Mouse (Mus musculus) stomach, postnatal 0 days (tissue): ENCODE results near the gene Tbcb. TPM values are rescaled to one million over a fixed set of nuclear protein-coding genes. Genes with fewer than 3 reads are reported as not detected.

Experiments used
- ATAC-seq: fragments of 200-750 bp; cut with Nextera tagmentation; 2 replicates; pipeline ENCODE4 v1.8.0; 2017; ENCODE audit not compliant: low FRiP score, low TSS enrichment
- DNase-seq: peaks from one replicate; pipeline ENCODE4 v3.0.0-alpha.2; 2016; ENCODE audit warnings: low spot score
- H3K27ac ChIP-seq: fragments of 300-500 bp; sonication (generic); replicated peaks from 2 replicates; pipeline ENCODE4 v1.5.1; 2014; ENCODE audit warnings: mild to moderate bottlenecking, control low read depth
- H3K27me3 ChIP-seq: fragments of 300-500 bp; sonication (generic); 2 replicates; pipeline ENCODE4 v1.6.1; 2014; ENCODE audit warnings: low read length; ENCODE audit not compliant: control insufficient read depth, insufficient read depth
- H3K36me3 ChIP-seq: fragments of 300-500 bp; sonication (generic); 2 replicates; pipeline ENCODE4 v1.6.1; 2014; ENCODE audit warnings: low read length, mixed read lengths; ENCODE audit not compliant: control insufficient read depth, insufficient read depth
- H3K4me1 ChIP-seq: fragments of 300-500 bp; sonication (generic); replicated peaks from 2 replicates; pipeline ENCODE4 v1.6.1; 2014; ENCODE audit warnings: antibody characterized with exemption; ENCODE audit not compliant: control insufficient read depth, insufficient read depth
- H3K4me2 ChIP-seq: fragments of 300-500 bp; sonication (generic); replicated peaks from 2 replicates; pipeline ENCODE4 v1.6.1; 2014; ENCODE audit warnings: low read depth, mild to moderate bottlenecking, control low read depth, moderate library complexity
- H3K4me3 ChIP-seq: fragments of 300-500 bp; sonication (generic); 2 replicates; pipeline ENCODE4 v1.5.1; 2014; ENCODE audit warnings: low read depth, low read length, control low read depth
- H3K9ac ChIP-seq: fragments of 300-500 bp; sonication (generic); 2 replicates; pipeline ENCODE4 v1.6.1; 2014; ENCODE audit warnings: mild to moderate bottlenecking, low read length, control low read depth, mixed read lengths
- H3K9me3 ChIP-seq: fragments of 300-500 bp; sonication (generic); 2 replicates; pipeline ENCODE4 v1.6.1; 2016; ENCODE audit warnings: low read length; ENCODE audit not compliant: control insufficient read depth
- CTCF ChIP-seq: IDR thresholded peaks from 2 replicates; pipeline ENCODE4 v1.5.1; 2016; ENCODE audit warnings: antibody characterized with exemption, low read depth, mild to moderate bottlenecking, moderate library complexity
- EP300 ChIP-seq: optimal IDR thresholded peaks from 2 replicates; pipeline ENCODE3; 2016; ENCODE audit warnings: antibody characterized with exemption
- WGBS: fragments of 180-500 bp; shearing (Covaris S2); extraction: QIAGEN DNeasy Blood & Tissue Kit; methylation state at CpG from one replicate; pipeline ENCODE4 v1.1.7; 2014; 5-methylcytosine and 5-hydroxymethylcytosine counted together
- polyA plus RNA-seq: library from polyadenylated mRNA; unstranded; fragments of >200 nt; fragmentation: Nextera tagmentation; extraction: Ambion mirVana; gene quantifications from 2 replicates; pipeline ENCODE4 v1.2.1, GENCODE M21; 2015

The Tbcb gene
- polyA plus RNA-seq, 1 experiment from 2014 or later = 149 TPM

- no peaks in the 10 kb centered on the region; the same call in 1 of the 2 replicates for H3K4me1 ChIP-seq
- 85% methylated on average over 20 of the region's 20 CpGs for WGBS
- H3K9me3 ChIP-seq = no peaks in the 10 kb centered on the region
- H3K4me3 ChIP-seq = no peak overlapping the region
- TF ChIP-seq CTCF (no peak), EP300 (no peak)
- H3K27me3 ChIP-seq = no peaks in the 10 kb centered on the region
- 0 out of 2 replicates have a peak, but pooled peaks cover 3% of the 10 kb centered on the region for H3K36me3 ChIP-seq
- no peak overlapping the region; the same call in 1 of the 2 replicates for H3K4me2 ChIP-seq
- DNase-seq (no peak), ATAC-seq (no peak)
- no peak overlapping the region for H3K27ac ChIP-seq
- H3K9ac ChIP-seq = no peak overlapping the region
Observed at GRCm38 (mm10) chr7:30233387-30233786, 1.3 kb upstream of the Tbcb start.

GRCm38 (mm10) chr7:30232631-30233148, 618 bp upstream of the Tbcb start:
- peak overlapping the region; percentile 71 for H3K4me2 ChIP-seq
- no peaks in the 10 kb centered on the region; the same call in 1 of the 2 replicates for H3K4me1 ChIP-seq
- peak; percentile 52 for ATAC-seq
- H3K4me3 ChIP-seq = peak overlapping the region; percentile 71
- H3K9ac ChIP-seq = peak overlapping the region; percentile 79
- 6% methylated on average over 24 of the region's 24 CpGs for WGBS
- no peaks in the 10 kb centered on the region for H3K27me3 ChIP-seq
- peak overlapping the region; percentile 93 for H3K27ac ChIP-seq
- H3K36me3 ChIP-seq = 0 out of 2 replicates have a peak, but pooled peaks cover 3% of the 10 kb centered on the region
- H3K9me3 ChIP-seq = no peaks in the 10 kb centered on the region
- peak; percentile 78 for DNase-seq
- no peak for TF ChIP-seq EP300
- peak; percentile 78 for TF ChIP-seq CTCF

- ATAC-seq = no peak
- Histone ChIP-seq H3K27me3 (no peaks in the 10 kb centered on the region), H3K9ac (peak overlapping the region; percentile 71), H3K4me2 (peak overlapping the region; percentile 77), H3K27ac (no peak overlapping the region; the same call in none of the 2 replicates), H3K4me1 (no peaks in the 10 kb centered on the region; the same call in 1 of the 2 replicates), H3K4me3 (peak overlapping the region; percentile 71), H3K9me3 (no peaks in the 10 kb centered on the region), H3K36me3 (peaks cover 9% of the 10 kb centered on the region; the same call in 1 of the 2 replicates)
- no peak for DNase-seq
- under 1% methylated on average over 16 of the region's 16 CpGs for WGBS
- TF ChIP-seq EP300 (no peak), CTCF (no peak)
Observed at GRCm38 (mm10) chr7:30231328-30231668, 774 bp downstream of the Tbcb start.

- 91% methylated on average over 12 of the region's 12 CpGs for WGBS
- Histone ChIP-seq H3K9me3 (no peaks in the 10 kb centered on the region), H3K4me2 (no peak overlapping the region), H3K36me3 (peaks cover 12% of the 10 kb centered on the region; the same call in 1 of the 2 replicates), H3K4me1 (peaks cover under 1% of the 10 kb centered on the region; the same call in 1 of the 2 replicates), H3K27ac (no peak overlapping the region), H3K27me3 (no peaks in the 10 kb centered on the region), H3K4me3 (no peak overlapping the region), H3K9ac (no peak overlapping the region)
- no peak for ATAC-seq
- TF ChIP-seq EP300 (no peak), CTCF (no peak)
- no peak for DNase-seq
Observed at GRCm38 (mm10) chr7:30224206-30224605, 7.9 kb downstream of the Tbcb start.

- DNase-seq (no peak), ATAC-seq (no peak)
- Histone ChIP-seq H3K9me3 (no peaks in the 10 kb centered on the region), H3K27me3 (no peaks in the 10 kb centered on the region), H3K27ac (no peak overlapping the region), H3K9ac (no peak overlapping the region), H3K4me2 (no peak overlapping the region), H3K4me1 (peaks cover 3% of the 10 kb centered on the region; the same call in 1 of the 2 replicates), H3K36me3 (peaks cover 12% of the 10 kb centered on the region; the same call in 1 of the 2 replicates), H3K4me3 (no peak overlapping the region)
- 91% methylated on average over 5 of the region's 5 CpGs for WGBS
- TF ChIP-seq CTCF (no peak), EP300 (no peak)
Observed at GRCm38 (mm10) chr7:30222205-30222604, 9.9 kb downstream of the Tbcb start.

GRCm38 (mm10) chr7:30221433-30221832, 10.6 kb downstream of the Tbcb start:
- H3K4me2 ChIP-seq = no peak overlapping the region
- DNase-seq (no peak), ATAC-seq (no peak)
- no peaks in the 10 kb centered on the region for H3K27me3 ChIP-seq
- no peak overlapping the region for H3K4me3 ChIP-seq
- H3K9me3 ChIP-seq = no peaks in the 10 kb centered on the region
- TF ChIP-seq EP300 (no peak), CTCF (no peak)
- peaks cover 6% of the 10 kb centered on the region; the same call in 1 of the 2 replicates for H3K36me3 ChIP-seq
- H3K9ac ChIP-seq = no peak overlapping the region
- no peak overlapping the region for H3K27ac ChIP-seq
- WGBS = 73% methylated on average over 3 of the region's 3 CpGs
- peaks cover 3% of the 10 kb centered on the region; the same call in 1 of the 2 replicates for H3K4me1 ChIP-seq
